Mouse (Mus musculus) embryonic facial prominence, embryonic 12.5 days (tissue): ENCODE results near the gene Ube2d1. TPM values are rescaled to one million over a fixed set of nuclear protein-coding genes. Genes with fewer than 3 reads are reported as not detected.

Experiments used
- ATAC-seq: fragments of 200-750 bp; cut with Nextera tagmentation; 2 replicates; pipeline ENCODE4 v1.8.0; 2017; ENCODE audit not compliant: insufficient number of reproducible peaks, insufficient read depth, low FRiP score, low TSS enrichment
- H3K27ac ChIP-seq: fragments of 300-500 bp; sonication (generic); 2 replicates; pipeline ENCODE4 v1.5.1; 2016; ENCODE audit warnings: mild to moderate bottlenecking
- H3K27me3 ChIP-seq: fragments of 300-500 bp; sonication (generic); 2 replicates; pipeline ENCODE4 v1.6.1; 2016; ENCODE audit warnings: mild to moderate bottlenecking, moderate library complexity
- H3K36me3 ChIP-seq: fragments of 300-500 bp; sonication (generic); 2 replicates; pipeline ENCODE4 v1.6.1; 2016; ENCODE audit warnings: mild to moderate bottlenecking
- H3K4me1 ChIP-seq: fragments of 300-500 bp; sonication (generic); 2 replicates; pipeline ENCODE4 v1.6.1; 2016
- H3K4me2 ChIP-seq: fragments of 300-500 bp; sonication (generic); replicated peaks from 2 replicates; pipeline ENCODE4 v1.6.1; 2016; ENCODE audit warnings: mild to moderate bottlenecking, moderate library complexity
- H3K4me3 ChIP-seq: fragments of 300-500 bp; sonication (generic); 2 replicates; pipeline ENCODE4 v1.5.1; 2016; ENCODE audit warnings: mild to moderate bottlenecking
- H3K9ac ChIP-seq: fragments of 300-500 bp; sonication (generic); 2 replicates; pipeline ENCODE4 v1.6.1; 2016; ENCODE audit warnings: mild to moderate bottlenecking, moderate library complexity
- H3K9me3 ChIP-seq: fragments of 300-500 bp; sonication (generic); 2 replicates; pipeline ENCODE4 v1.6.1; 2016; ENCODE audit warnings: mild to moderate bottlenecking, moderate library complexity
- WGBS: fragments of 180-500 bp; shearing (Covaris S2); methylation state at CpG from one replicate; pipeline ENCODE4 v1.1.7; 2016; 5-methylcytosine and 5-hydroxymethylcytosine counted together
- polyA plus RNA-seq: library from polyadenylated mRNA; unstranded; fragments of >200 nt; fragmentation: Nextera tagmentation; extraction: Ambion mirVana; gene quantifications from 2 replicates; pipeline ENCODE4 v1.2.1, GENCODE M21; 2016

Ube2d1 gene
- polyA plus RNA-seq, 1 experiment from 2014 or later: 86.5 TPM

- Histone ChIP-seq H3K4me3 (no peak overlapping the region), H3K36me3 (peaks cover 14% of the 10 kb centered on the region; the same call in 1 of the 2 replicates), H3K9me3 (no peaks in the 10 kb centered on the region), H3K27ac (no peak overlapping the region), H3K27me3 (no peaks in the 10 kb centered on the region), H3K9ac (no peak overlapping the region), H3K4me2 (no peak overlapping the region), H3K4me1 (no peaks in the 10 kb centered on the region)
- 89% methylated on average over 5 of the region's 5 CpGs for WGBS
- no peak for ATAC-seq
These were observed 33.8 kb downstream of the Ube2d1 start for GRCm38 (mm10) chr10:71251256-71251655.

GRCm38 (mm10) chr10:71250472-71250871, 34.6 kb downstream of the Ube2d1 start:
- Histone ChIP-seq H3K27me3 (no peaks in the 10 kb centered on the region), H3K9me3 (no peaks in the 10 kb centered on the region), H3K4me3 (no peak overlapping the region), H3K27ac (no peak overlapping the region), H3K9ac (no peak overlapping the region), H3K4me1 (no peaks in the 10 kb centered on the region), H3K4me2 (no peak overlapping the region), H3K36me3 (peaks cover 11% of the 10 kb centered on the region; the same call in 1 of the 2 replicates)
- ATAC-seq: no peak
- WGBS: 74% methylated on average over 17 of the region's 17 CpGs

GRCm38 (mm10) chr10:71249086-71249880, 35.8 kb downstream of the Ube2d1 start:
- no peak overlapping the region for H3K4me2 ChIP-seq
- H3K36me3 ChIP-seq: 0 out of 2 replicates have a peak, but pooled peaks cover 2% of the 10 kb centered on the region
- no peaks in the 10 kb centered on the region for H3K9me3 ChIP-seq
- H3K4me3 ChIP-seq: no peak overlapping the region
- no peaks in the 10 kb centered on the region for H3K4me1 ChIP-seq
- 84% methylated on average over 10 of the region's 10 CpGs for WGBS
- no peak for ATAC-seq
- no peaks in the 10 kb centered on the region for H3K27me3 ChIP-seq
- no peak overlapping the region for H3K27ac ChIP-seq
- no peak overlapping the region for H3K9ac ChIP-seq

GRCm38 (mm10) chr10:71246956-71247355, 38.1 kb downstream of the Ube2d1 start:
- Histone ChIP-seq H3K27ac (no peak overlapping the region), H3K9me3 (no peaks in the 10 kb centered on the region), H3K9ac (no peak overlapping the region), H3K4me2 (no peak overlapping the region), H3K36me3 (no peaks in the 10 kb centered on the region), H3K4me3 (no peak overlapping the region), H3K27me3 (no peaks in the 10 kb centered on the region), H3K4me1 (no peaks in the 10 kb centered on the region)
- ATAC-seq: no peak
- WGBS: 53% methylated on average over 7 of the region's 7 CpGs

- no peaks in the 10 kb centered on the region for H3K9me3 ChIP-seq
- H3K9ac ChIP-seq: no peak overlapping the region
- no peak for ATAC-seq
- H3K27me3 ChIP-seq: no peaks in the 10 kb centered on the region
- WGBS: 64% methylated on average over 6 of the region's 6 CpGs
- H3K27ac ChIP-seq: no peak overlapping the region
- H3K4me2 ChIP-seq: no peak overlapping the region
- peaks cover 8% of the 10 kb centered on the region for H3K36me3 ChIP-seq
- H3K4me1 ChIP-seq: peaks cover 4% of the 10 kb centered on the region; the same call in 1 of the 2 replicates
- no peak overlapping the region for H3K4me3 ChIP-seq
These were observed 45.5 kb downstream of the Ube2d1 start for GRCm38 (mm10) chr10:71239479-71240120.

- peak within 1 kb of the TSS; percentile 90 for H3K4me3 ChIP-seq
- no peaks in the 10 kb centered on the region for H3K27me3 ChIP-seq
- H3K9ac ChIP-seq: peak within 1 kb of the TSS; percentile 87
- peaks cover 4% of the 10 kb centered on the region; the same call in 1 of the 2 replicates for H3K4me1 ChIP-seq
- H3K4me2 ChIP-seq: peak within 1 kb of the TSS; percentile 79
- H3K36me3 ChIP-seq: peaks cover 12% of the 10 kb centered on the region
- H3K27ac ChIP-seq: peak within 1 kb of the TSS; percentile 73
- H3K9me3 ChIP-seq: no peaks in the 10 kb centered on the region
- 8% methylated on average over 7 of the region's 7 CpGs for WGBS
- no peak for ATAC-seq
These were observed 46.9 kb downstream of the Ube2d1 start, which contains the start of gene Tfam for GRCm38 (mm10) chr10:71238240-71238554. Tfam (minus strand) TSS chr10:71238280.

GRCm38 (mm10) chr10:71237516-71238239, 47.4 kb downstream of the Ube2d1 start:
- peaks cover 17% of the 10 kb centered on the region for H3K36me3 ChIP-seq
- H3K27ac ChIP-seq: peak overlapping the region; percentile 73
- peak; percentile 98 for ATAC-seq
- H3K4me3 ChIP-seq: peak overlapping the region; percentile 90
- peak overlapping the region; percentile 87 for H3K9ac ChIP-seq
- peak overlapping the region; percentile 79 for H3K4me2 ChIP-seq
- under 1% methylated on average over 68 of the region's 68 CpGs for WGBS
- H3K27me3 ChIP-seq: no peaks in the 10 kb centered on the region
- H3K9me3 ChIP-seq: no peaks in the 10 kb centered on the region
- H3K4me1 ChIP-seq: peaks cover 4% of the 10 kb centered on the region; the same call in 1 of the 2 replicates

- H3K4me3 ChIP-seq: no peak overlapping the region
- H3K4me1 ChIP-seq: peaks cover 4% of the 10 kb centered on the region; the same call in 1 of the 2 replicates
- H3K9me3 ChIP-seq: no peaks in the 10 kb centered on the region
- 96% methylated on average over 8 of the region's 8 CpGs for WGBS
- H3K9ac ChIP-seq: no peak overlapping the region
- ATAC-seq: no peak
- H3K36me3 ChIP-seq: peaks cover 37% of the 10 kb centered on the region
- no peak overlapping the region for H3K27ac ChIP-seq
- no peak overlapping the region for H3K4me2 ChIP-seq
- H3K27me3 ChIP-seq: no peaks in the 10 kb centered on the region
These were observed 51.0 kb downstream of the Ube2d1 start for GRCm38 (mm10) chr10:71234071-71234470.

GRCm38 (mm10) chr10:71225894-71226293, 59.2 kb downstream of the Ube2d1 start:
- Histone ChIP-seq H3K36me3 (peaks cover 60% of the 10 kb centered on the region), H3K27ac (no peak overlapping the region), H3K4me2 (no peak overlapping the region), H3K4me1 (no peaks in the 10 kb centered on the region), H3K27me3 (no peaks in the 10 kb centered on the region), H3K9me3 (no peaks in the 10 kb centered on the region), H3K4me3 (no peak overlapping the region), H3K9ac (no peak overlapping the region)
- no peak for ATAC-seq
- 37% methylated on average over 7 of the region's 7 CpGs for WGBS

GRCm38 (mm10) chr10:71223101-71223500, 62.0 kb downstream of the Ube2d1 start:
- Histone ChIP-seq H3K36me3 (peaks cover 39% of the 10 kb centered on the region), H3K9ac (no peak overlapping the region), H3K9me3 (no peaks in the 10 kb centered on the region), H3K4me3 (no peak overlapping the region), H3K27me3 (no peaks in the 10 kb centered on the region), H3K4me1 (no peaks in the 10 kb centered on the region), H3K4me2 (no peak overlapping the region), H3K27ac (no peak overlapping the region)
- WGBS: 86% methylated on average over 5 of the region's 5 CpGs
- ATAC-seq: no peak

GRCm38 (mm10) chr10:71222639-71223038, 62.4 kb downstream of the Ube2d1 start:
- no peak overlapping the region for H3K4me2 ChIP-seq
- H3K36me3 ChIP-seq: peaks cover 36% of the 10 kb centered on the region
- no peak overlapping the region for H3K4me3 ChIP-seq
- no peaks in the 10 kb centered on the region for H3K4me1 ChIP-seq
- no peaks in the 10 kb centered on the region for H3K27me3 ChIP-seq
- no peak for ATAC-seq
- H3K27ac ChIP-seq: no peak overlapping the region
- H3K9ac ChIP-seq: no peak overlapping the region
- H3K9me3 ChIP-seq: no peaks in the 10 kb centered on the region
- 87% methylated on average over 2 of the region's 2 CpGs for WGBS
